Mouse (Mus musculus): ENCODE measurements around the gene Ppcs.

The Ppcs gene

GRCm38 (mm10) chr4:119417894-119418293 is 4.3 kb downstream of the Ppcs start:
- no peak for DNase-seq (ENCODE audit: low spot score in 2 of 2)

DNA sequence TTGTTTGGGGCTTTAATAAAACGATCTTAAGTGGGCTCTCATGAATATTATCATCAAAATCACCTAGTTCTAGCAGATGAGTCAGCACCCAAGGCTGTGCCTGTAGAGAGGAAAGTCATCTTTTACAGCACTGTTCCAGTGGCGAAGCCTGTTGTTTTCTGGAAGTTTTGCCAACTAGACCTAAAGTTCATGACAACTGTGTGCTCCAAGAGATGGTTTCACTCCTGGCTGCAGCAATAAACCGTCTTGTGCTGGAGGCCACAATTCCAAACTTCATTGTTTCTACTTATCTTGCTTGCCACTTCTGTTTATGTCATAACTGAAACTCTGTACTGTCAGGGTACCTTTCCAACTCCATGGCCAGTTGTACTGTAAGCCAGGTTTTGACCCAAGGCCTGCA is 5.0 kb downstream of the Ppcs start:
- no peak for DNase-seq (ENCODE audit: low spot score in 2 of 2)

- peak; percentile 95 to 96 for DNase-seq (ENCODE audit: low spot score in 2 of 2)
These were observed 7.0 kb downstream of the Ppcs start, which contains the start of gene Ccdc30 for GRCm38 (mm10) chr4:119415072-119415753. TSS of gene Ccdc30 (minus strand) at chr4:119415521.

DNA sequence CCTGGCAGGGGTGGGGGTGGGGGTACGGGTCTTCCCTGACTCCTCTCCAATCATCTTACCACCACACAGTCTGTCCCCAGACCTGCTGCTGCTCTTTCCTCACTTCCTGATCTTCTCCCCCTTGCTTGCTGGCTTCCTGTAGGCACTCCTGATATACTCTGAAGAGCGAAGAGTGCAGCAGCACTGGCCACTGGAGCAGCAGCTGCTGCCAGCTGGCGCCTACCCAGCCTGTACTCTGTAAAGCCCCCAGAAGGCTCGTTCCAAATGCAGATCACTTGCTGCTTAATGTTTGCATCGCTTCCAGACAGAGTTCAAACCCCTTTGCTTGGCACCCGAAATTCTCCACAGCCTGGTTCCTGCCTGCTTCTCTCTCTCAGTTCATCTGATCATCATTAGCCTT is 9.4 kb downstream of the Ppcs start:
- no peak for DNase-seq (ENCODE audit: low spot score in 2 of 2)

DNA sequence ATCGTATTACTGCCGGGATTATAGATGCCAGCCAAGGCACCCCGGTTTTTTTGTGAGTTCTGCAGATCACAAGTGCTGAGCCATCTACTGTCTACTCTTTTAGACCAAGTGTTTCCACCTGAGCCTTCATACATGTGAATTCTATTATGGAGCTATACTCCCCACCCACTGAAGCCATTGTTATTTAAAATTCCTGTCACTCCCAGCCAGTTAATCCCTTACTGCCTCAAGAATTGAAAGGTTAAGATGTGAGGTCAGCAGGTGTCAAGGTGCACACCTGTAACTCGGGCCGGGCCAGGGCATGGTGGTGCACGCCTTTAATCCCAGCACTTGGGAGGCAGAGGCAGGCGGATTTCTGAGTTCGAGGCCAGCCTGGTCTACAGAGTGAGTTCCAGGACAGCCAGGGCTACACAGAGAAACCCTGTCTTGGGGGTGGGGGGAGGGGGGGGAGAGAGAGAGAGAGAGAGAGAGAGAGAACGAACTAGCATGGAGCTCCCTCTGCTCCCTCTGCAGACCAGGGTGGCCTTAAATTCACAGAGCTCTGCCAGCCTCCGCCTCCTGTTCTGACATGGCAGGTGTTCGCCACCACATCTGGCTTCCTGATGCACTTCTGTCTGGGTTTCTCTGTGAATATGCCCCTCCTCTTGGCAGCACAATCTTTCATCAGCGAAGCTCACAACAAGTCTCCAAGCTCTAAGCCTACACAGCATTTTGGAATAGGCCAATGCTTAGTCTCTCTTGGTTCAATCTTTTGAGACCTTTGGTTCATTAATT is 10.2 kb downstream of the Ppcs start:
- no peak for DNase-seq (ENCODE audit: low spot score in 2 of 2)

GRCm38 (mm10) chr4:119403431-119403830 is 18.8 kb downstream of the Ppcs start:
- no peak for DNase-seq (ENCODE audit: low spot score in 2 of 2)

DNA sequence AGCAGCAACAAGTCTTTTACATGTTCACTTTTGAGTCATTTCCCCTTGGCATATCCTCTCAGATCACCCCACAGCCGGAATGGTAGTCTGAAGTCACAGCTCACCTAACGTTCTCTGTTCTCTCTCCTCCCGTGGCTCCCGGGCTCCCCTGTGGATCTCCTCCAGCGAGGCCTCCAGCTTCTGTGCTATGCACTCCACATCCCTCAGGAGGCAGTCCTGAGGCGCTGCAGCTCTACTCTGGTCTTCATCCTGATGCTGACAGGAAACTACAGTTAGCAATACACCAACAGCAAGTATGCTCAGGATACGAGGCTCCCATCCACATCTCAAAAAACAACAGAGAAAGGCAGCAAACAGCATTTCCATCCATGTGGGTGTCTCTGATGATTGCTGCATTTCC is 21.3 kb downstream of the Ppcs start:
- DNase-seq (ENCODE audit: low spot score in 2 of 2), result no peak

DNA sequence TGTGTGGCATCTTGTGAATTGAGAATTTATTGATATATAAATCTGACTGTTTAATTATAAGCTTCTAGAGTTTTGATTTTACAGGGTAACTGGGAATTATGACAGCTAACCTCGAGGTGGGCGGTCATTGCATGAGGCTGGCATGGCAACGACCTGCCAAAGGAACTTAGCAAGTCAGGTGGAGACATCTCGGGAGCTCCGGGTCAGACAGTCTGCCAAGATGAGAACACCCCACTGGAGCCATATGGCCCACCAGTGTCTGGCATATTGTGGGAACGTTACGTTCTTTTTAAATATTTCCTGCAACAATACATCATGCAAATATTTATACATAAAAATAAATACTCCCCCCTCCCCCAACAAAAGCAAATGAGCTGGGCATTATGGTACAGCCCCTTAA is 23.5 kb downstream of the Ppcs start:
- DNase-seq (ENCODE audit: low spot score in 2 of 2), result no peak

- DNase-seq (ENCODE audit: low spot score in 2 of 2), result no peak
These were observed 31.9 kb downstream of the Ppcs start for GRCm38 (mm10) chr4:119390369-119390768.

DNA sequence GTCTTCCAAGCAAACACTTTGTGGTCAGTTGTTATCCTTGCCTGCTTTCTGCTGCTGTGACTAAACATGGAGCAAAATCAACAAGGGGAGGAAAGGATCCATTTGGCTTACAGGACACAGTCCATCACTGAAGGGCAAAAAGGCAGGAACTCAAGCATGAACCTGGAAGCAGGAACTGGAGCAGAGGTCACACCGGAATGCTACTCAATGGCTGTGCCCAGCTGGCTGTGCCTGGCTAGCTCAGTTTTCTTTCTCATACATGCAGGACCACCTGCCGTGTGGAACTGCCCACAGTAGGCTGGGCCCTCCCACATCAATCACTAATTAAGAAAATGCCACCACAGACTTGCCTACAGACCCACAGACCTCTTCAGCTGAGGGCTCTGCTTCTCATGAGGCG is 33.0 kb downstream of the Ppcs start:
- no peak for DNase-seq (ENCODE audit: low spot score in 2 of 2)

GRCm38 (mm10) chr4:119381471-119382190 is 40.6 kb downstream of the Ppcs start:
- no peak for DNase-seq (ENCODE audit: low spot score in 2 of 2)

DNA sequence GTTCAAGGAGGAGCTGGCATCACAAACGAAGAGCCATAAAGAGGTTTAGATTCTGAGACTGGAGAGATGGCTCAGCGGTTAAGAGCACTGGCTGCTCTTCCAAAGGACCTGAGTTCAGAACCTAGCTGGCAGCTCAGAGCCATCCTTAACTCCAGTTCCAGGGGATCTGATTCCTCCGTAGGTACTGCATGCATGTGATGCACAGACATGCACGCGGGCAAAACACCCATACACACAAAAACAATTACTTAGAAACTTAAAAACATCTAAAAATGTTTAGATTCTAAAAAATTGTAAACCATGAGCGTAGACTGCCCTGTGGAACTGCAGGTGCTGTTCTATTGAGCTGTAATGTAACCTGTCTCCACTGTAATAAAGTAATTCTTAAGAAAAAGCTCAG is 52.8 kb downstream of the Ppcs start:
- no peak for DNase-seq (ENCODE audit: low spot score in 2 of 2)

Data from right cerebral cortex, adult 2 months (tissue).